In genomic region chr1:118967976-118968375, GRCm38 (mm10) we compare ENCODE assay signal across 26 mouse cellular contexts.
A peak's percentile ranks its signal among the peaks of the same experiment; 100 is the strongest.
DNase-seq lines count a peak whose midpoint lies in the region; ATAC-seq and TF ChIP-seq lines count a peak whose summit lies in the region.
"Had no signal": no experiment of that assay in that cellular context is flagged by ENCODE, and none has a peak within 500 bp of the region (broad histone marks: within the 10 kb centered on the region; RNA-seq: fewer than 3 reads in every experiment).

No protein-coding gene starts in this region.

- peak; percentile 72 for DNase-seq in kidney, adult 2 months
- DNase-seq in liver, adult 2 months (ENCODE audit: extremely low read depth, low read depth, low spot score) = peak; percentile 69
- no peak for DNase-seq in liver, embryonic 11.5 days (ENCODE audit: low spot score)
- peak; percentile 47 to 52 for DNase-seq in kidney, postnatal 36 days
- DNase-seq in spleen, postnatal 4 days (ENCODE audit: low spot score in 2 of 2) = no peak
- DNase-seq: adrenal gland, adult 8-10 months; adrenal gland, postnatal 25 days; cerebellum, adult 11-12 months; cerebellum, adult 8-10 months; cerebellum, postnatal 10 days; cerebellum, postnatal 36 days; embryo, embryonic 11 days; gastrocnemius, postnatal 25 days; heart, postnatal 10 days; heart, postnatal 36 days had no signal

- TF ChIP-seq CTCF in kidney, adult 2 months (conservative IDR thresholded peaks at IDR 0.05; ENCODE audit: insufficient read depth, insufficient read length, low read depth, low read length) = no peak
- no peak for TF ChIP-seq CTCF in liver, adult 2 months (IDR thresholded peaks at IDR 0.05; ENCODE audit: low read depth, low read length)

- H3K27me3 ChIP-seq in kidney, adult 2 months (replicated peaks; ENCODE audit: control insufficient read depth, insufficient read depth, low read length) = no peaks in the 10 kb centered on the region
- H3K27me3 ChIP-seq in kidney, embryonic 16.5 days (ENCODE audit: insufficient read depth, low read length) = no peaks in the 10 kb centered on the region
- H3K27me3 ChIP-seq in liver, adult 2 months (ENCODE audit: control insufficient read depth, insufficient read depth, low read length) = no peaks in the 10 kb centered on the region
- H3K27me3 ChIP-seq in liver, embryonic 11.5 days (replicated peaks; ENCODE audit: control insufficient read depth, insufficient read depth, low read length) = no peaks in the 10 kb centered on the region
- H3K27me3 ChIP-seq: embryonic facial prominence, embryonic 13.5 days; forebrain, embryonic 12.5 days; forebrain, embryonic 15.5 days; heart, embryonic 12.5 days; heart, embryonic 15.5 days; hindbrain, embryonic 13.5 days had no signal

- H3K9me3 ChIP-seq in kidney, embryonic 16.5 days (ENCODE audit: low read length) = no peaks in the 10 kb centered on the region
- H3K9me3 ChIP-seq in liver, embryonic 11.5 days (ENCODE audit: control insufficient read depth, low read length) = no peaks in the 10 kb centered on the region
- H3K9me3 ChIP-seq: forebrain, embryonic 15.5 days; heart, embryonic 15.5 days; hindbrain, embryonic 13.5 days had no signal

- H3K79me2 ChIP-seq in liver, adult 2 months (ENCODE audit: control insufficient read depth, insufficient read depth, low read length) = no peaks in the 10 kb centered on the region

- WGBS in kidney, adult 2 months = 71% methylated on average over 3 of the region's 3 CpGs
- WGBS in kidney, embryonic 16.5 days = 91% methylated on average over 3 of the region's 3 CpGs
- 42% methylated on average over 3 of the region's 3 CpGs for WGBS in liver, adult 2 months
- 86% methylated on average over 3 of the region's 3 CpGs for WGBS in liver, embryonic 11.5 days

- 0 out of 2 replicates have a peak overlapping the region, but pooled peaks have one; percentile 12 for H3K27ac ChIP-seq in kidney, adult 2 months (ENCODE audit: insufficient read depth, low read depth, low read length)
- no peak overlapping the region for H3K27ac ChIP-seq in kidney, embryonic 16.5 days (ENCODE audit: low read length)
- H3K27ac ChIP-seq in liver, adult 2 months (replicated peaks; ENCODE audit: insufficient read depth, low read depth, low read length) = no peak overlapping the region
- H3K27ac ChIP-seq in liver, embryonic 11.5 days (ENCODE audit: low read depth, low read length) = no peak overlapping the region
- H3K27ac ChIP-seq: embryonic facial prominence, embryonic 10.5 days; embryonic facial prominence, embryonic 13.5 days; forebrain, embryonic 12.5 days; forebrain, embryonic 15.5 days; heart, embryonic 15.5 days; hindbrain, embryonic 10.5 days; hindbrain, embryonic 13.5 days had no signal

- H3K4me1 ChIP-seq in kidney, adult 2 months (ENCODE audit: control insufficient read depth, insufficient read depth, low read length) = no peaks in the 10 kb centered on the region
- no peaks in the 10 kb centered on the region for H3K4me1 ChIP-seq in kidney, embryonic 16.5 days (ENCODE audit: insufficient read depth, low read length)
- H3K4me1 ChIP-seq in liver, adult 2 months (ENCODE audit: control insufficient read depth, insufficient read depth, low read length) = peaks cover 14% of the 10 kb centered on the region
- no peaks in the 10 kb centered on the region for H3K4me1 ChIP-seq in liver, embryonic 11.5 days (replicated peaks; ENCODE audit: control insufficient read depth, insufficient read depth, low read length)
- H3K4me1 ChIP-seq: embryonic facial prominence, embryonic 10.5 days; forebrain, embryonic 12.5 days; forebrain, embryonic 15.5 days; heart, embryonic 12.5 days; heart, embryonic 15.5 days; hindbrain, embryonic 10.5 days had no signal

- no peak overlapping the region for H3K4me2 ChIP-seq in kidney, embryonic 16.5 days (replicated peaks; ENCODE audit: low read depth, low read length)
- H3K4me2 ChIP-seq in liver, embryonic 11.5 days = no peak overlapping the region
- H3K4me2 ChIP-seq: embryonic facial prominence, embryonic 13.5 days; forebrain, embryonic 12.5 days; forebrain, embryonic 15.5 days; heart, embryonic 12.5 days; heart, embryonic 15.5 days; hindbrain, embryonic 13.5 days had no signal

- no peak overlapping the region for H3K4me3 ChIP-seq in kidney, adult 2 months (ENCODE audit: insufficient read depth, low read depth, low read length)
- no peak overlapping the region for H3K4me3 ChIP-seq in kidney, embryonic 16.5 days (ENCODE audit: low read length)
- no peak overlapping the region for H3K4me3 ChIP-seq in liver, adult 2 months (ENCODE audit: insufficient read depth, low read depth, low read length)
- no peak overlapping the region for H3K4me3 ChIP-seq in liver, embryonic 11.5 days (ENCODE audit: low read depth, low read length)
- H3K4me3 ChIP-seq: embryonic facial prominence, embryonic 10.5 days; embryonic facial prominence, embryonic 13.5 days; erythroblast, embryonic 14.5 days; forebrain, embryonic 12.5 days; forebrain, embryonic 15.5 days; heart, embryonic 12.5 days; heart, embryonic 15.5 days; hindbrain, embryonic 10.5 days; hindbrain, embryonic 13.5 days had no signal

- no peak for TF ChIP-seq POLR2A in kidney, adult 2 months (IDR thresholded peaks at IDR 0.05; ENCODE audit: low read depth, low read length)
- no peak for TF ChIP-seq POLR2A in liver, adult 2 months (IDR thresholded peaks at IDR 0.05; ENCODE audit: extremely low read depth, insufficient read depth, low read length)

- H3K36me3 ChIP-seq in kidney, adult 2 months (ENCODE audit: control insufficient read depth, insufficient read depth, low read length) = no peaks in the 10 kb centered on the region
- peaks cover 16% of the 10 kb centered on the region for H3K36me3 ChIP-seq in kidney, embryonic 16.5 days (ENCODE audit: insufficient read depth, low read length)
- H3K36me3 ChIP-seq in liver, adult 2 months (ENCODE audit: control insufficient read depth, insufficient read depth, low read length) = no peaks in the 10 kb centered on the region
- H3K36me3 ChIP-seq in liver, embryonic 11.5 days (ENCODE audit: control insufficient read depth, insufficient read depth, low read length) = no peaks in the 10 kb centered on the region
- H3K36me3 ChIP-seq: forebrain, embryonic 15.5 days; heart, embryonic 12.5 days; heart, embryonic 15.5 days; hindbrain, embryonic 13.5 days had no signal

- H3K9ac ChIP-seq in kidney, embryonic 16.5 days (replicated peaks; ENCODE audit: low read length) = no peak overlapping the region
- H3K9ac ChIP-seq in liver, adult 2 months (ENCODE audit: low read depth, low read length) = no peak overlapping the region
- H3K9ac ChIP-seq in liver, embryonic 11.5 days (ENCODE audit: low read depth, low read length) = no peak overlapping the region
- H3K9ac ChIP-seq: embryonic facial prominence, embryonic 13.5 days; forebrain, embryonic 12.5 days; forebrain, embryonic 15.5 days; heart, embryonic 12.5 days; heart, embryonic 15.5 days; hindbrain, embryonic 13.5 days had no signal

- ATAC-seq in kidney, embryonic 16.5 days (ENCODE audit: low FRiP score, low TSS enrichment) = no peak
- ATAC-seq in liver, embryonic 11.5 days (replicated peaks; ENCODE audit: low FRiP score) = no peak
- ATAC-seq: CD4-positive, CD25-positive, alpha-beta regulatory T cell, adult 4 months had no signal

Comparison
In these comparisons a context has a peak if more than half of its experiments do, and no peak if none do; other contexts are left out.
1. DNase-seq: peak in kidney, adult 2 months (single experiment), liver, adult 2 months (single experiment) and kidney, postnatal 36 days (2 of 2); none in liver, embryonic 11.5 days (single experiment) and spleen, postnatal 4 days (0 of 2).